In genomic region chr2:43208223-43208622, GRCm38 (mm10) we compare ENCODE assay signal across 13 mouse cellular contexts.
DNase-seq lines count a peak whose midpoint lies in the region; ATAC-seq lines count a peak whose summit lies in the region.
"Had no signal": no experiment of that assay in that cellular context is flagged by ENCODE, and none has a peak within 500 bp of the region (broad histone marks: within the 10 kb centered on the region; RNA-seq: fewer than 3 reads in every experiment).

No protein-coding gene starts in this region.

- H3K27me3 ChIP-seq in hindbrain, embryonic 12.5 days: no peaks in the 10 kb centered on the region
- H3K27me3 ChIP-seq in hindbrain, embryonic 10.5 days (ENCODE audit: insufficient read depth, poor library complexity, severe bottlenecking): no peaks in the 10 kb centered on the region
- no peaks in the 10 kb centered on the region for H3K27me3 ChIP-seq in forebrain, embryonic 14.5 days (replicated peaks; ENCODE audit: control insufficient read depth, insufficient read depth, low read length)
- H3K27me3 ChIP-seq: heart, embryonic 13.5 days had no signal

- no peaks in the 10 kb centered on the region for H3K4me1 ChIP-seq in hindbrain, embryonic 12.5 days
- H3K4me1 ChIP-seq in hindbrain, embryonic 10.5 days (replicated peaks): no peaks in the 10 kb centered on the region
- H3K4me1 ChIP-seq in forebrain, embryonic 14.5 days (ENCODE audit: control insufficient read depth, insufficient read depth, low read length): no peaks in the 10 kb centered on the region
- H3K4me1 ChIP-seq: heart, embryonic 13.5 days had no signal

- no peaks in the 10 kb centered on the region for H3K36me3 ChIP-seq in hindbrain, embryonic 12.5 days
- H3K36me3 ChIP-seq in hindbrain, embryonic 10.5 days: no peaks in the 10 kb centered on the region
- no peaks in the 10 kb centered on the region for H3K36me3 ChIP-seq in forebrain, embryonic 14.5 days (ENCODE audit: control insufficient read depth, insufficient read depth, low read length)
- H3K36me3 ChIP-seq: heart, embryonic 13.5 days had no signal

- H3K27ac ChIP-seq in hindbrain, embryonic 12.5 days: no peak overlapping the region
- no peak overlapping the region for H3K27ac ChIP-seq in hindbrain, embryonic 10.5 days
- H3K27ac ChIP-seq in forebrain, embryonic 14.5 days (ENCODE audit: low read depth, low read length): no peak overlapping the region
- H3K27ac ChIP-seq: heart, embryonic 13.5 days had no signal

- no peak overlapping the region for H3K9ac ChIP-seq in hindbrain, embryonic 12.5 days
- H3K9ac ChIP-seq in forebrain, embryonic 14.5 days (ENCODE audit: low read length): no peak overlapping the region
- H3K9ac ChIP-seq: heart, embryonic 13.5 days; lung, embryonic 14.5 days had no signal

- no peak for DNase-seq in hindbrain, embryonic 10.5 days (ENCODE audit: low spot score)
- DNase-seq in MEL-GATA-1-ER (ENCODE audit: extremely low read depth, low read depth): peak; percentile 29
- DNase-seq in forebrain, embryonic 14.5 days (ENCODE audit: low spot score): peak; percentile 71
- no peak for DNase-seq in right cerebral cortex, postnatal 14 days
- no peak for DNase-seq in ovary, adult 18-20 months (ENCODE audit: low spot score)
- no peak for DNase-seq in layer of hippocampus, adult 8-10 months (ENCODE audit: low spot score in 2 of 2)
- DNase-seq: adrenal gland, postnatal 36 days; cerebellum, adult 11-12 months; gastrocnemius, postnatal 14 days; lung, embryonic 14.5 days had no signal

- H3K4me3 ChIP-seq in hindbrain, embryonic 12.5 days: no peak overlapping the region
- H3K4me3 ChIP-seq in hindbrain, embryonic 10.5 days: no peak overlapping the region
- no peak overlapping the region for H3K4me3 ChIP-seq in forebrain, embryonic 14.5 days (ENCODE audit: low read depth, low read length)
- H3K4me3 ChIP-seq: heart, embryonic 13.5 days had no signal

- no peak overlapping the region for H3K4me2 ChIP-seq in hindbrain, embryonic 12.5 days (replicated peaks)
- H3K4me2 ChIP-seq in forebrain, embryonic 14.5 days (ENCODE audit: low read length): no peak overlapping the region
- H3K4me2 ChIP-seq: heart, embryonic 13.5 days; lung, embryonic 14.5 days had no signal

- WGBS in hindbrain, embryonic 12.5 days: 84% methylated on average over 3 of the region's 3 CpGs
- 86% methylated on average over 3 of the region's 3 CpGs for WGBS in hindbrain, embryonic 10.5 days
- WGBS in forebrain, embryonic 14.5 days: 36% methylated on average over 3 of the region's 3 CpGs

- 0 out of 2 replicates have a peak, but pooled peaks have one; percentile 46 for ATAC-seq in hindbrain, embryonic 12.5 days (ENCODE audit: low FRiP score)
- ATAC-seq in forebrain, embryonic 14.5 days: peak; percentile 76; the same call in 1 of the 2 replicates
- 0 out of 2 replicates have a peak, but pooled peaks have one; percentile 23 for ATAC-seq in megakaryocyte progenitor cell, adult 5-6 weeks (replicated peaks; ENCODE audit: poor library complexity)

- H3K9me3 ChIP-seq in hindbrain, embryonic 12.5 days (replicated peaks): no peaks in the 10 kb centered on the region
- H3K9me3 ChIP-seq in hindbrain, embryonic 10.5 days: no peaks in the 10 kb centered on the region
- no peaks in the 10 kb centered on the region for H3K9me3 ChIP-seq in forebrain, embryonic 14.5 days (replicated peaks; ENCODE audit: control insufficient read depth, low read length)
- H3K9me3 ChIP-seq: heart, embryonic 13.5 days had no signal

Comparison
In these comparisons a context has a peak if more than half of its experiments do, and no peak if none do; other contexts are left out.
1. ATAC-seq: peak in every context shown above with its lines; median percentile 76 in forebrain, embryonic 14.5 days; 46 in hindbrain, embryonic 12.5 days; 23 in megakaryocyte progenitor cell, adult 5-6 weeks.
2. DNase-seq: peak in MEL-GATA-1-ER (single experiment) and forebrain, embryonic 14.5 days (single experiment); none in hindbrain, embryonic 10.5 days (single experiment), right cerebral cortex, postnatal 14 days (single experiment), ovary, adult 18-20 months (single experiment) and layer of hippocampus, adult 8-10 months (0 of 2).